Mouse (Mus musculus): Measurements from ENCODE around the gene Olfr1353. TPM values are rescaled to one million over a fixed set of nuclear protein-coding genes. Genes with fewer than 3 reads are reported as not detected.
"Not testable (repeated sequence)": the region's sequence is repeated elsewhere in the genome, so short reads cannot be mapped to it uniquely, and the experiment has no call there.

Gene Olfr1353
- not detected in 2 replicates for polyA plus RNA-seq (2014; fragmentation: Nextera tagmentation; extraction: Ambion mirVana)

GRCm38 (mm10) chr10:78963009-78963408 is at the start of gene Olfr1353:
Gene Olfr1353, plus strand, starts transcription at chr10:78963309.
- H3K27ac ChIP-seq (ENCODE audit: low read depth, low read length); DNase-seq (ENCODE audit: low spot score); H3K4me2 ChIP-seq (ENCODE audit: low read length); H3K9me3 ChIP-seq (replicated peaks; ENCODE audit: control insufficient read depth, low read length); H3K9ac ChIP-seq (ENCODE audit: low read length); H3K4me1 ChIP-seq (ENCODE audit: control insufficient read depth, insufficient read depth, low read length); H3K36me3 ChIP-seq (ENCODE audit: control insufficient read depth, insufficient read depth, low read length); H3K27me3 ChIP-seq (replicated peaks; ENCODE audit: control insufficient read depth, insufficient read depth, low read length); H3K4me3 ChIP-seq (ENCODE audit: low read depth, low read length); ATAC-seq: not testable (repeated sequence)

- H3K4me2 ChIP-seq (ENCODE audit: low read length); ATAC-seq; H3K27ac ChIP-seq (ENCODE audit: low read depth, low read length); H3K9me3 ChIP-seq (replicated peaks; ENCODE audit: control insufficient read depth, low read length); H3K4me1 ChIP-seq (ENCODE audit: control insufficient read depth, insufficient read depth, low read length); H3K36me3 ChIP-seq (ENCODE audit: control insufficient read depth, insufficient read depth, low read length); H3K9ac ChIP-seq (ENCODE audit: low read length); H3K27me3 ChIP-seq (replicated peaks; ENCODE audit: control insufficient read depth, insufficient read depth, low read length); DNase-seq (ENCODE audit: low spot score); H3K4me3 ChIP-seq (ENCODE audit: low read depth, low read length): not testable (repeated sequence)
- WGBS = 84% methylated on average over 1 of the region's 1 CpGs
Measured at GRCm38 (mm10) chr10:78950336-78950735, 12.8 kb upstream of the Olfr1353 start, which contains the start of gene Olfr8. Gene Olfr8, plus strand, starts transcription at chr10:78950636.

DNA sequence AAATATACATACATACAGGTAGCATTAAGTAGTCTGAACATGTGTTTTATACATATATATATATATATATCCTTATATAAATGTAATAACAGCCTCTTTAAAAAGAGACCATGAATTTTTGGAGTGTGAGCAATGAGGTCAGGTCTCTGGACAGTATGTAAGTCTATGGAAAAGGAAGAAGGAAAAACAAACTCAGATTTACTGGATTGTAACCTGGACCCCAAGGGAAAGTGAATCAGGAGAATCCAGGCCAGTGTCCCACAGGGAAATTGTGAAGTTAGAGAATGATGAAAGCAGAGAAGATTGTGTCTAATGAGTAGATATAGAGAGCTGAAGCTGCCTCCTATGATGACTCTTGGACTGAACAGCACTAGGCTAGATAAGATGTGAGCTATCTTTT is 17.6 kb downstream of the Olfr1353 start, which contains the start of gene Olfr1352:
Gene Olfr1352 (plus strand): TSS at position 301 of the 400 bp plus-strand sequence.
- Histone ChIP-seq H3K4me1 (ENCODE audit: control insufficient read depth, insufficient read depth, low read length) (no peaks in the 10 kb centered on the region), H3K4me2 (ENCODE audit: low read length) (no peak within 1 kb of the TSS), H3K27ac (ENCODE audit: low read depth, low read length) (no peak within 1 kb of the TSS), H3K9ac (ENCODE audit: low read length) (no peak within 1 kb of the TSS), H3K36me3 (ENCODE audit: control insufficient read depth, insufficient read depth, low read length) (no peaks in the 10 kb centered on the region), H3K27me3 (replicated peaks; ENCODE audit: control insufficient read depth, insufficient read depth, low read length) (no peaks in the 10 kb centered on the region), H3K4me3 (ENCODE audit: low read depth, low read length) (no peak within 1 kb of the TSS), H3K9me3 (replicated peaks; ENCODE audit: control insufficient read depth, low read length) (no peaks in the 10 kb centered on the region)
- DNase-seq (ENCODE audit: low spot score) (no peak), ATAC-seq (no peak)

DNA sequence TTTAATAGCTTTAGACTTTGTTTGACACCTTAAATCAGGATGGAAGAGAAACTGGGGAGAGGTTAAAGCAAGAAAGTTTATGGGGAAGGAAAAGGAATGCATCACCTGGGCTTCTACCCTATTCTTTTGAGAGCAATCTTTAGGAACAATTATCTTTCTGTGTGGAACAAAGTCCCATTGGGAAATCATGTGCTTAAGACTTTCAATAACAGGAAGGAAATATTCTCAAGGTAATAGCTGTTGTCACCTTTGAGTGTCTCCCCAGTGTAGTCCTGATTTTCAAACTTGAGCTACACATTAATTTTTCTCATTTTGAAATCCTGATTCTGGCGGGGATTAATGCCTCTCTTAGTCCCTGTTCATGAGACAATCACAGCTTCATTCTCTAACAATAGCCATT is 49.1 kb downstream of the Olfr1353 start, which contains the start of gene Olfr1351:
Gene Olfr1351 (plus strand): TSS at position 301 of the 400 bp plus-strand sequence.
- 82% methylated on average over 1 of the region's 1 CpGs for WGBS
- ATAC-seq (no peak), DNase-seq (ENCODE audit: low spot score) (no peak)
- no peak within 1 kb of the TSS for H3K4me2 ChIP-seq (ENCODE audit: low read length)
- H3K4me1 ChIP-seq (ENCODE audit: control insufficient read depth, insufficient read depth, low read length) = no peaks in the 10 kb centered on the region
- no peak within 1 kb of the TSS for H3K27ac ChIP-seq (ENCODE audit: low read depth, low read length)
- H3K36me3 ChIP-seq (ENCODE audit: control insufficient read depth, insufficient read depth, low read length) = no peaks in the 10 kb centered on the region
- H3K9ac ChIP-seq (ENCODE audit: low read length) = no peak within 1 kb of the TSS
- H3K9me3 ChIP-seq (replicated peaks; ENCODE audit: control insufficient read depth, low read length) = no peaks in the 10 kb centered on the region
- H3K27me3 ChIP-seq (replicated peaks; ENCODE audit: control insufficient read depth, insufficient read depth, low read length) = no peaks in the 10 kb centered on the region
- H3K4me3 ChIP-seq (ENCODE audit: low read depth, low read length) = no peak within 1 kb of the TSS

Other genes with a start within 250 kb of the Olfr1353 start
- not detected in 2 replicates for gene Casp14, start 245.0 kb upstream of the Olfr1353 start, polyA plus RNA-seq (2014; fragmentation: Nextera tagmentation; extraction: Ambion mirVana)
- 0.17 and 0.24 TPM in 2 replicates for gene Ccdc105, start 210.2 kb upstream of the Olfr1353 start, polyA plus RNA-seq (2014; fragmentation: Nextera tagmentation; extraction: Ambion mirVana)
- gene Slc1a6, start 182.8 kb upstream of the Olfr1353 start, polyA plus RNA-seq (2014; fragmentation: Nextera tagmentation; extraction: Ambion mirVana) = 2.9 and 3.4 TPM in 2 replicates
- not detected in 2 replicates for gene Olfr1356, start 111.1 kb upstream of the Olfr1353 start, polyA plus RNA-seq (2014; fragmentation: Nextera tagmentation; extraction: Ambion mirVana)
- not detected in 2 replicates for gene Olfr1355, start 87.8 kb upstream of the Olfr1353 start, polyA plus RNA-seq (2014; fragmentation: Nextera tagmentation; extraction: Ambion mirVana)
- gene Olfr1354, start 50.1 kb upstream of the Olfr1353 start, polyA plus RNA-seq (2014; fragmentation: Nextera tagmentation; extraction: Ambion mirVana) = not detected in 2 replicates
- not detected in 2 replicates for gene Olfr8, start 12.7 kb upstream of the Olfr1353 start, polyA plus RNA-seq (2014; fragmentation: Nextera tagmentation; extraction: Ambion mirVana)
- gene Olfr1352, start 17.7 kb downstream of the Olfr1353 start, polyA plus RNA-seq (2014; fragmentation: Nextera tagmentation; extraction: Ambion mirVana) = not detected in 2 replicates
- not detected in 2 replicates for gene Olfr1351, start 49.2 kb downstream of the Olfr1353 start, polyA plus RNA-seq (2014; fragmentation: Nextera tagmentation; extraction: Ambion mirVana)
- not detected in 2 replicates for gene Olfr57, start 65.4 kb downstream of the Olfr1353 start, polyA plus RNA-seq (2014; fragmentation: Nextera tagmentation; extraction: Ambion mirVana)
- 50.9 and 63.9 TPM in 2 replicates for gene 2610008E11Rik, start 134.3 kb downstream of the Olfr1353 start, polyA plus RNA-seq (2014; fragmentation: Nextera tagmentation; extraction: Ambion mirVana)
- gene Vmn2r80, start 185.5 kb downstream of the Olfr1353 start, polyA plus RNA-seq (2014; fragmentation: Nextera tagmentation; extraction: Ambion mirVana) = not detected in 2 replicates